Mouse (Mus musculus) ovary, postnatal 10 days (tissue): ENCODE results near the gene Olfr1197.

Source experiments
- DNase-seq: peaks from one replicate; pipeline ENCODE4 v3.0.0; 2022; ENCODE audit warnings: low spot score

Gene Olfr1197

DNA sequence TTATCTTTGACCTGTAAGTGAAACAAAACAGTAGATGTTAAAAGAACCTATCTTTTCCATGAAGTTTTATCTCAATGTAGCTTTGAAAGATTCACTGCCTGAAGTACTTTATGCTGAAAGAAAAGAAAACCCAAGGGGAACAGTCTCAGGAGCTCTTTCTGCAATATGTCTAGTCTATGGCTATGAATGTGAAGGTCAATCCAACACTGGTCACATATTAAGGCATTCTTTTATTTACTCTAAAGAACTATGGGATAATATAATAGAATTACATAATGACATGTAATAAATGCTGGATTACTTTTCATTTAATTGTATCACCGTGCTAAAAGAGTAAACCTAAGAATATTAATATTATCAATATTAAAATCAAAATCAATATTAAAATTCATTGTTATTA is at the start of gene Olfr1197:
TSS of gene Olfr1197 (minus strand) at position 101 of the 400 bp plus-strand sequence.
- no peak for DNase-seq

DNA sequence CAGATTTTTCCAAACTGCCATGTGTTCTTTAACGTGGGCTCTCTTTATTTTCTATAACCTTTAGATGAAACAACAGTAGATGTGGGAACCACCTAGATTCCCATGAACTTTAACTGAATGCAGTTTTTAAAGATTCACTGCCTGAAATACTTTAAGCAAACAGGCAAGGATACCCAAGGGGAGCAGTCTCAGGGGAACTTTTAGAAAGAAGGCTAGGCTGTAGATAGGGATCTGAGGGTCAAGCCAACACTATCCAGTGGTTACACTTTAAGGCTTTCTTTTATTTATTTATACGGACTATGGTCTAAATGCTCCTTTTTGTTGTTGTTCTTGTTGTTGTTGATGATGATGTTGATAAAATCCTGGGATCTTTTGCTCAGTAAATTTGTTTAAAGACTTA is 38.2 kb upstream of the Olfr1197 start, which contains the start of gene Olfr1200:
TSS of gene Olfr1200 (minus strand) at position 101 of the 400 bp plus-strand sequence.
- DNase-seq, result no peak

DNA sequence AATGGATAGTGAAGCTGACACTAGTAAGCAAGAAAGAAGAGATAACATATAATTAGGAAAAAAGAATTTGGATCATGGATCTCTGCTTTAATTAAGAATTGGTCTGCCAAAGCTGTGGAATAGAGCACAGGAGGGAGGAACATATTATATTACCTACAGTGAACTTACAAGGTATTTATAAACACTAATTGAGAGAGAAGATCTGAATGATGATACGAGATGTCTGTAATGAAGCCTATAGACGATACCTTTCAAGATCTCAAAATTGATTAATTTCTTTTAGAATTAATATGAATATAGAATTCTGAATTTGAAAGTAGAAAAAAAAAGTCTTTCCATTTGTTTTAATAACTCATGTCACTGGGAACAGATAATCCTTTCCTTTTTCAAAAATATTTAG is 28.2 kb upstream of the Olfr1197 start, which contains the start of gene Olfr1199:
TSS of gene Olfr1199 (minus strand) at position 101 of the 400 bp plus-strand sequence.
- no peak for DNase-seq

DNA sequence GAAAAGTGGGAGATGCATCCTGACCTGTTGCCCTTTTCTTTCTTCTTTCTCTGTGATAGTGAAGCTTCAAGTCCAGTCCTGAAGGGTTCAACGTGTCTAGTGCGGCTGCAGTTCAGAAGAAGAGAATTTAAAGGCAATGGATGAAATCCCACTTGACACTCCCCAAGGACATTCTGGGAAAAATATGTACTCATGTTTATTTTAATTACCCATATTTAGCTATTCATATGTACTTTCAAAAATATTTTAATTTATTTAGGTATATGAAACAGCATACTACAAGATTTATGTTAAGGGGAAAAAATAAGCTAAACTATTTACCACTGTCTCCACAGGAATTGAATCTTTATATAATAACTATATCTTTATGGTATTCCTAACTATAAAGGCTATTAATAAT is 19.1 kb upstream of the Olfr1197 start, which contains the start of gene Olfr1198:
TSS of gene Olfr1198 (minus strand) at position 101 of the 400 bp plus-strand sequence.
- no peak for DNase-seq

DNA sequence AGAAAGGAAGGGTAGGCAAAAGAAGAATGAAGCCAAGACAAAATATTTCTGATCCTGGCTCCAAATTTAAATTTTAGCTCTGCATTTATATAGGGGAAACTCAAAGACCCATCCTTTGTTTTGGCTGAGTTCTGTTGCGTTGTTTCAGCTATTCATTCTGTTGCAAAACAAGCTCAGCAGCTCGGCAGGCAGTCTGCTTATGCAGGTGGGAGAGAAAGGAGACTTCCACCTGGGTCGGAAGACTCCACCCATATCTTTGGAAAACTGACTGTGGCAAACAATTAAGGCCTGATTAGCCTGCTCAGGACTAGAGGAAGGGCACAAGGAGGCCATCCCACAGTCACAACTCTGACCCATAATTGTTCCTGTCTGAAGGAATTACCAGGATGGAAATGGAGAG is 11.2 kb upstream of the Olfr1197 start:
- DNase-seq, result no peak

DNA sequence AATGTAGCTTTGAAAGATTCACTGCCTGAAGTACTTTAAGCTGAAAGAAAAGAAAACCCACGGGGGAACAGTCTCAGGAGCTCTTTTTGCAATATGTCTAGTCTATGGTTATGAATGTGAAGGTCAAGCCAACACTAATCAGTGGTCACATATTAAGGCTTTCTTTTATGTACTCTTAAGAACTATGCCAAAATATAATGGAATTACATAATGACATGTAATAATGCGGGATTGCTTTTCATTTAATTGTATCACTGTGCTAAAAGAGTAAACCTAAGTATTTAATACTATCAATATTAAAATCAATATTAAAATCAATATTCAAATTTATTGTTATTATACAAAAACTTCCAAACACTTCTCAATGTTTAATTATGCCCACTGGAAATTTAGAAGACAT is 27.7 kb downstream of the Olfr1197 start, which contains the start of gene Olfr1196:
TSS of gene Olfr1196 (minus strand) at position 101 of the 400 bp plus-strand sequence.
- DNase-seq, result no peak

DNA sequence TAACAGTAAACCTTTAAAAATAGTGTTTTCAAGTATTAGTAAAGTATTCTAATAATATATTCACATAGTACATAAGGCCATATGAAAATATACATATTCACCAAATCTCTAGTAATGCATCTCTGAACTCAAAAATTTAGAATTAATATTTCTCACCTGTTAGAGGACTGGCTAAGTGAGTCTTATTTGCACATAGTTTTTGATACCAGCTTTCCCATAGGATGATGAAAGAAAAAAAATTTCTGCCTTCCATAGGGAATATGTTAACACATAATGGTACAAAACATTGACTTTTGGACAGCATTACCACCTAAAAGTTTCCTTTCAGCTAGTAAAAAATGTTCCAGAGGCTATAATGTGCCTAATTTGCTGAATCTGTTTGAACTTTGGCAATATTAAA is 43.1 kb downstream of the Olfr1197 start, which contains the start of gene Olfr1195:
TSS of gene Olfr1195 (minus strand) at position 101 of the 400 bp plus-strand sequence.
- DNase-seq, result no peak
